8 mouse cellular contexts compared by ENCODE assay signal in genomic region chr3:95891211-95892065, GRCm38 (mm10). TPM values are rescaled to one million over a fixed set of nuclear protein-coding genes. Genes with fewer than 3 reads are reported as not detected.
DNase-seq lines count a peak whose midpoint lies in the region; ATAC-seq and TF ChIP-seq lines count a peak whose summit lies in the region.

Gene BC028528 (minus strand): TSS chr3:95892005.

- H3K9ac ChIP-seq in CH12.LX (ENCODE audit: insufficient read depth, low read depth): peak within 1 kb of the TSS; percentile 56
- H3K9ac ChIP-seq in forebrain, embryonic 15.5 days (replicated peaks): 0 out of 2 replicates have a peak within 1 kb of the TSS, but pooled peaks have one; percentile 5
- no peak within 1 kb of the TSS; the same call in 1 of the 2 replicates for H3K9ac ChIP-seq in hindbrain, postnatal 0 days (replicated peaks; ENCODE audit: low read length)
- peak within 1 kb of the TSS; percentile 44 for H3K9ac ChIP-seq in lung, embryonic 16.5 days (ENCODE audit: low read length)

- peak; percentile 59 for TF ChIP-seq POLR2A in CH12.LX (IDR thresholded peaks at IDR 0.05; ENCODE audit: low read depth, low read length)
- no peak for TF ChIP-seq POLR2A in small intestine, adult 2 months (IDR thresholded peaks at IDR 0.05; ENCODE audit: low read depth, low read length)

- peak; percentile 49 for TF ChIP-seq EP300 in CH12.LX (IDR thresholded peaks at IDR 0.05; ENCODE audit: low read length)

- peak within 1 kb of the TSS; percentile 59; the same call in 1 of the 2 replicates for H3K27ac ChIP-seq in CH12.LX (ENCODE audit: insufficient read depth, low read depth)
- H3K27ac ChIP-seq in forebrain, embryonic 15.5 days (replicated peaks): peak within 1 kb of the TSS; percentile 43; the same call in 1 of the 2 replicates
- peak within 1 kb of the TSS; percentile 72 for H3K27ac ChIP-seq in hindbrain, postnatal 0 days
- peak within 1 kb of the TSS; percentile 92 for H3K27ac ChIP-seq in lung, embryonic 16.5 days (ENCODE audit: low read length)
- peak within 1 kb of the TSS; percentile 61 for H3K27ac ChIP-seq in small intestine, adult 2 months (ENCODE audit: insufficient read depth, low read depth, low read length)

- ATAC-seq in forebrain, embryonic 15.5 days (replicated peaks): no peak
- no peak for ATAC-seq in hindbrain, postnatal 0 days
- ATAC-seq in lung, embryonic 16.5 days (ENCODE audit: low read depth): peak; percentile 41

- DNase-seq in CH12.LX (ENCODE audit: extremely low read depth): peak; percentile 89
- peak; percentile 71 for DNase-seq in R1 (ENCODE audit: low read depth, low spot score)
- peak; percentile 18 for DNase-seq in hindbrain, postnatal 0 days (ENCODE audit: low spot score)
- no peak for DNase-seq in retina, embryonic 14.5 days (ENCODE audit: low spot score)
- no peak for DNase-seq in ovary, adult 18-20 months (ENCODE audit: low spot score)

- H3K9me3 ChIP-seq in CH12.LX (replicated peaks; ENCODE audit: low read length): no peaks in the 10 kb centered on the region
- H3K9me3 ChIP-seq in forebrain, embryonic 15.5 days: no peaks in the 10 kb centered on the region
- no peaks in the 10 kb centered on the region for H3K9me3 ChIP-seq in hindbrain, postnatal 0 days (ENCODE audit: low read length)
- no peaks in the 10 kb centered on the region for H3K9me3 ChIP-seq in lung, embryonic 16.5 days (ENCODE audit: control insufficient read depth, low read length)

- 33% methylated on average over 12 of the region's 12 CpGs for WGBS in forebrain, embryonic 15.5 days
- 25% methylated on average over 12 of the region's 12 CpGs for WGBS in hindbrain, postnatal 0 days
- WGBS in lung, embryonic 16.5 days: 18% methylated on average over 12 of the region's 12 CpGs
- WGBS in small intestine, adult 2 months: 50% methylated on average over 12 of the region's 12 CpGs

- H3K27me3 ChIP-seq in CH12.LX (replicated peaks): no peaks in the 10 kb centered on the region
- H3K27me3 ChIP-seq in forebrain, embryonic 15.5 days: no peaks in the 10 kb centered on the region
- H3K27me3 ChIP-seq in hindbrain, postnatal 0 days (ENCODE audit: insufficient read depth, low read length): no peaks in the 10 kb centered on the region
- H3K27me3 ChIP-seq in lung, embryonic 16.5 days (ENCODE audit: control insufficient read depth, insufficient read depth, low read depth, low read length): no peaks in the 10 kb centered on the region
- no peaks in the 10 kb centered on the region for H3K27me3 ChIP-seq in small intestine, adult 2 months (ENCODE audit: control insufficient read depth, insufficient read depth, low read length)

- TF ChIP-seq CTCF in CH12.LX (conservative IDR thresholded peaks at IDR 0.05 in 1 of 2, IDR thresholded peaks at IDR 0.05 in 1 of 2; ENCODE audit: low read depth in 2 of 2, low read length in 2 of 2): no peak
- TF ChIP-seq CTCF in hindbrain, postnatal 0 days (IDR thresholded peaks at IDR 0.05; ENCODE audit: low read depth): no peak
- TF ChIP-seq CTCF in small intestine, adult 2 months (IDR thresholded peaks at IDR 0.05; ENCODE audit: extremely low read depth, insufficient read length, insufficient replicate concordance, low read depth, low read length): no peak

- H3K4me2 ChIP-seq in CH12.LX (ENCODE audit: insufficient read depth, low read depth, poor library complexity, severe bottlenecking): peak within 1 kb of the TSS; percentile 93
- no peak within 1 kb of the TSS for H3K4me2 ChIP-seq in forebrain, embryonic 15.5 days (replicated peaks)
- H3K4me2 ChIP-seq in hindbrain, postnatal 0 days (ENCODE audit: low read depth, low read length): peak within 1 kb of the TSS; percentile 25
- H3K4me2 ChIP-seq in lung, embryonic 16.5 days (ENCODE audit: low read depth, low read length): peak within 1 kb of the TSS; percentile 60

- peak within 1 kb of the TSS; percentile 51 to 54 (median 53) for H3K4me3 ChIP-seq in CH12.LX (replicated peaks in 1 of 3; ENCODE audit: low read depth in 2 of 3, low read length in 2 of 3, poor library complexity in 1 of 3)
- 0 out of 2 replicates have a peak within 1 kb of the TSS, but pooled peaks have one; percentile 3 for H3K4me3 ChIP-seq in forebrain, embryonic 15.5 days
- no peak within 1 kb of the TSS; the same call in 1 of the 2 replicates for H3K4me3 ChIP-seq in hindbrain, postnatal 0 days (ENCODE audit: low read length)
- H3K4me3 ChIP-seq in lung, embryonic 16.5 days (ENCODE audit: low read length): peak within 1 kb of the TSS; percentile 44
- peak within 1 kb of the TSS; percentile 35 for H3K4me3 ChIP-seq in small intestine, adult 2 months (ENCODE audit: low read depth, low read length)

- no peak for TF ChIP-seq RAD21 in CH12.LX (IDR thresholded peaks at IDR 0.05; ENCODE audit: low read depth, low read length)

- in situ Hi-C loops in CH12.LX (cut with MboI; ENCODE audit: low pct_ligation_motif_present, low pct_unique_long_range_greater_than_20kb, low sequenced_read_pairs): no loop called here

- dilution Hi-C loops in CH12.LX (cut with MboI; ENCODE audit: extremely low pct_ligation_motif_present, extremely low pct_unique_long_range_greater_than_20kb, low sequenced_read_pairs): no loop called here

- H3K79me2 ChIP-seq in CH12.LX (replicated peaks; ENCODE audit: control insufficient read depth, extremely low read depth, insufficient read depth, poor library complexity, severe bottlenecking): peaks cover 16% of the 10 kb centered on the region

- peaks cover 18 to 40% of the 10 kb centered on the region in 2 experiments for H3K36me3 ChIP-seq in CH12.LX (replicated peaks in 1 of 2; ENCODE audit: control insufficient read depth in 1 of 2, insufficient read depth in 1 of 2, low read length in 1 of 2)
- no peaks in the 10 kb centered on the region for H3K36me3 ChIP-seq in forebrain, embryonic 15.5 days
- no peaks in the 10 kb centered on the region for H3K36me3 ChIP-seq in hindbrain, postnatal 0 days (ENCODE audit: insufficient read depth, low read length)
- H3K36me3 ChIP-seq in lung, embryonic 16.5 days (ENCODE audit: control insufficient read depth, insufficient read depth, low read length): peaks cover 6% of the 10 kb centered on the region; the same call in 1 of the 2 replicates
- H3K36me3 ChIP-seq in small intestine, adult 2 months (ENCODE audit: control insufficient read depth, insufficient read depth, low read length): peaks cover 5% of the 10 kb centered on the region; the same call in 1 of the 2 replicates

- peaks cover 18 to 61% of the 10 kb centered on the region in 2 experiments for H3K4me1 ChIP-seq in CH12.LX (ENCODE audit: control insufficient read depth in 1 of 2, insufficient read depth in 2 of 2)
- peaks cover 18% of the 10 kb centered on the region for H3K4me1 ChIP-seq in forebrain, embryonic 15.5 days
- H3K4me1 ChIP-seq in hindbrain, postnatal 0 days (ENCODE audit: insufficient read depth, low read length): peaks cover 8% of the 10 kb centered on the region; the same call in 1 of the 2 replicates
- H3K4me1 ChIP-seq in lung, embryonic 16.5 days (replicated peaks; ENCODE audit: control insufficient read depth, insufficient read depth, low read length): peaks cover 22% of the 10 kb centered on the region
- peaks cover 10% of the 10 kb centered on the region; the same call in 1 of the 2 replicates for H3K4me1 ChIP-seq in small intestine, adult 2 months (ENCODE audit: control insufficient read depth, insufficient read depth, insufficient read length, low read length)

TF ChIP-seq in CH12.LX, 34 proteins besides CTCF, POLR2A, EP300 and RAD21:
- no peak for TF ChIP-seq UBTF (IDR thresholded peaks at IDR 0.05; ENCODE audit: low read depth, low read length)
- TF ChIP-seq SIN3A (IDR thresholded peaks at IDR 0.05; ENCODE audit: low read length): 0 out of 2 replicates have a peak, but pooled peaks have one; percentile 41
- TF ChIP-seq TCF12 (IDR thresholded peaks at IDR 0.05; ENCODE audit: low read depth, low read length): peak; percentile 32; the same call in 1 of the 2 replicates
- peak; percentile 59; the same call in 1 of the 2 replicates for TF ChIP-seq ELF1 (IDR thresholded peaks at IDR 0.05; ENCODE audit: low read depth, low read length)
- TF ChIP-seq TBP (conservative IDR thresholded peaks at IDR 0.05; ENCODE audit: low read depth, low read length): peak; percentile 61; the same call in 1 of the 2 replicates
- TF ChIP-seq IRF4 (IDR thresholded peaks at IDR 0.05; ENCODE audit: low read depth, low read length): peak; percentile 50
- TF ChIP-seq NELFE (IDR thresholded peaks at IDR 0.05; ENCODE audit: low read depth, low read length): peak; percentile 39; the same call in 1 of the 2 replicates
- TF ChIP-seq MEF2A (IDR thresholded peaks at IDR 0.05; ENCODE audit: borderline replicate concordance, low read depth, low read length): 0 out of 2 replicates have a peak, but pooled peaks have one; percentile 7
- peak; percentile 62; the same call in 1 of the 2 replicates for TF ChIP-seq KAT2A (IDR thresholded peaks at IDR 0.05; ENCODE audit: insufficient replicate concordance, low read length)
- no peak for TF ChIP-seq USF1 (IDR thresholded peaks at IDR 0.05; ENCODE audit: low read depth, low read length)

RNA-seq across cellular contexts. Expression of gene BC028528, which starts in this region (rescaled TPM):
- total RNA-seq in CH12.LX (2012; rRNA removed): 15.6 and 17.2 TPM in 2 replicates
- 40.6 and 54.0 TPM in 2 replicates for total RNA-seq in CH12.LX (2014; rRNA removed)
- 43.9 and 46.1 TPM in 2 replicates for polyA plus RNA-seq in CH12.LX (2012; ENCODE audit: insufficient read length, low read depth)
- 12.7 and 14.7 TPM in 2 replicates for polyA plus RNA-seq in forebrain, embryonic 15.5 days (2015; fragmentation: Nextera tagmentation; extraction: Ambion mirVana)
- total RNA-seq in hindbrain, postnatal 0 days (2014; rRNA removed): 2.6 and 5.5 TPM in 2 replicates
- polyA plus RNA-seq in hindbrain, postnatal 0 days (2015; fragmentation: Nextera tagmentation; extraction: Ambion mirVana): 21.3 and 23.3 TPM in 2 replicates
- 81.5 and 85.5 TPM in 2 replicates for polyA plus RNA-seq in lung, embryonic 16.5 days (2015; fragmentation: Nextera tagmentation; extraction: Ambion mirVana)
- 1.5 and 1.6 TPM in 2 replicates for polyA plus RNA-seq in small intestine, adult 2 months (2012; rRNA removed)

Comparison
In these comparisons a context has a peak if more than half of its experiments do, and no peak if none do; other contexts are left out.
1. DNase-seq: peak in CH12.LX (single experiment), R1 (single experiment) and hindbrain, postnatal 0 days (single experiment); none in retina, embryonic 14.5 days (single experiment) and ovary, adult 18-20 months (single experiment).
2. Peak in every context shown above with its lines, with median percentiles within 50 percentile points of each other: H3K27ac ChIP-seq.